Mouse (Mus musculus): Measurements from ENCODE around the gene Epas1. TPM values are rescaled to one million over a fixed set of nuclear protein-coding genes. Genes with fewer than 3 reads are reported as not detected.

The Epas1 gene
- total and polyA plus RNA-seq, 3 experiments = not detected

- DNase-seq (ENCODE audit: low read depth, low spot score) = peak; percentile 35
- no peak overlapping the region; a peak in 1 of 4 replicates for H3K4me3 ChIP-seq (ENCODE audit: control insufficient read depth in 1 of 2, insufficient read depth in 1 of 2, low read depth in 2 of 2, low read length in 2 of 2)
Measured at GRCm38 (mm10) chr17:86731273-86731672, 22.2 kb upstream of the Epas1 start.

GRCm38 (mm10) chr17:86732024-86732423, 21.5 kb upstream of the Epas1 start:
- peak overlapping the region; percentile 59 for H3K9ac ChIP-seq (ENCODE audit: control insufficient read depth, low read depth, low read length, poor library complexity, severe bottlenecking)
- peak; percentile 84 for DNase-seq (ENCODE audit: low read depth, low spot score)
- H3K4me1 ChIP-seq (ENCODE audit: control insufficient read depth in 1 of 2, insufficient read depth in 2 of 2, low read length in 2 of 2) = peaks cover 8 to 11% of the 10 kb centered on the region in 2 experiments
- peak overlapping the region; percentile 35 to 70 for H3K4me3 ChIP-seq (ENCODE audit: control insufficient read depth in 1 of 2, insufficient read depth in 1 of 2, low read depth in 2 of 2, low read length in 2 of 2)
- H3K27ac ChIP-seq (ENCODE audit: control insufficient read depth, low read depth, low read length) = no peak overlapping the region
- TF ChIP-seq GATA1 (IDR thresholded peaks at IDR 0.05; ENCODE audit: low read depth, low read length) = no peak
- TF ChIP-seq ZC3H11A (IDR thresholded peaks at IDR 0.05; ENCODE audit: low read depth, low read length) = no peak
- no peak for TF ChIP-seq TAL1 (IDR thresholded peaks at IDR 0.05; ENCODE audit: low read length)
- TF ChIP-seq MAZ (IDR thresholded peaks at IDR 0.05; ENCODE audit: low read depth, low read length) = peak; percentile 63; the same call in 1 of the 2 replicates
- 0 out of 2 replicates have a peak, but pooled peaks have one; percentile 19 for TF ChIP-seq ETS1 (IDR thresholded peaks at IDR 0.05; ENCODE audit: low read depth, low read length)
- no peak for TF ChIP-seq RCOR1 (IDR thresholded peaks at IDR 0.05; ENCODE audit: low read depth, low read length)
- peak in 1 of 2 experiments; percentile 36; a peak in 1 of 4 replicates for TF ChIP-seq POLR2A (IDR thresholded peaks at IDR 0.05; ENCODE audit: control insufficient read depth in 1 of 2, insufficient read depth in 1 of 2, low read depth in 1 of 2, low read length in 2 of 2, poor library complexity in 1 of 2)
- TF ChIP-seq MEF2A (IDR thresholded peaks at IDR 0.05; ENCODE audit: extremely low read depth, insufficient replicate concordance, low read depth, low read length, poor library complexity, severe bottlenecking) = no peak
- peak; percentile 54; the same call in 1 of the 2 replicates for TF ChIP-seq MXI1 (IDR thresholded peaks at IDR 0.05; ENCODE audit: low read depth, low read length)
- no peak for TF ChIP-seq CHD2 (IDR thresholded peaks at IDR 0.05; ENCODE audit: low read length)
- TF ChIP-seq NELFE (IDR thresholded peaks at IDR 0.05; ENCODE audit: low read depth, low read length) = peak; percentile 48
- no peak for TF ChIP-seq TCF12 (IDR thresholded peaks at IDR 0.05; ENCODE audit: low read depth, low read length)
- TF ChIP-seq ZNF384 (IDR thresholded peaks at IDR 0.05; ENCODE audit: low read depth, low read length) = 0 out of 2 replicates have a peak, but pooled peaks have one; percentile 2
- no peak for TF ChIP-seq BHLHE40 (IDR thresholded peaks at IDR 0.05; ENCODE audit: borderline replicate concordance, low read depth, low read length)
- TF ChIP-seq CHD1 (IDR thresholded peaks at IDR 0.05; ENCODE audit: low read depth, low read length) = no peak
- no peak for TF ChIP-seq JUND (IDR thresholded peaks at IDR 0.05; ENCODE audit: low read depth, low read length)
- TF ChIP-seq USF1 (IDR thresholded peaks at IDR 0.05; ENCODE audit: low read depth, low read length) = no peak
- TF ChIP-seq NRF1 (IDR thresholded peaks at IDR 0.05; ENCODE audit: insufficient read depth, low read depth, low read length, poor library complexity, severe bottlenecking) = no peak
- TF ChIP-seq KAT2A (conservative IDR thresholded peaks at IDR 0.05; ENCODE audit: low read depth, low read length) = no peak
- no peak for TF ChIP-seq TBP (IDR thresholded peaks at IDR 0.05; ENCODE audit: low read depth, low read length)
- no peak for TF ChIP-seq MYB (IDR thresholded peaks at IDR 0.05; ENCODE audit: low read depth, low read length)
- TF ChIP-seq MAX (IDR thresholded peaks at IDR 0.05; ENCODE audit: low read length) = no peak
- TF ChIP-seq MAFK (IDR thresholded peaks at IDR 0.05; ENCODE audit: borderline replicate concordance, low read depth, low read length) = no peak
- no peak for TF ChIP-seq GABPA (IDR thresholded peaks at IDR 0.05; ENCODE audit: low read depth, low read length)
- peak; percentile 84 for TF ChIP-seq ELF1 (IDR thresholded peaks at IDR 0.05; ENCODE audit: low read depth, low read length)
- peak; percentile 63 for TF ChIP-seq HCFC1 (IDR thresholded peaks at IDR 0.05; ENCODE audit: low read depth, low read length)
- no peak for TF ChIP-seq POLR2AphosphoS5 (IDR thresholded peaks at IDR 0.05; ENCODE audit: borderline replicate concordance, low read depth, low read length)
- 0 out of 2 replicates have a peak, but pooled peaks have one; percentile 29 for TF ChIP-seq SIN3A (IDR thresholded peaks at IDR 0.05; ENCODE audit: low read length)
- no peak for TF ChIP-seq SMC3 (IDR thresholded peaks at IDR 0.05; ENCODE audit: low read depth, low read length)
- TF ChIP-seq ZMIZ1 (IDR thresholded peaks at IDR 0.05; ENCODE audit: low read depth, low read length) = 0 out of 2 replicates have a peak, but pooled peaks have one; percentile 39
- peaks cover 1 to 2% of the 10 kb centered on the region in 2 experiments; a peak in 3 of 4 replicates for H3K27me3 ChIP-seq (ENCODE audit: control insufficient read depth in 1 of 2, insufficient read depth in 2 of 2, low read length in 2 of 2)
- no peaks in the 10 kb centered on the region for H3K79me2 ChIP-seq (ENCODE audit: control insufficient read depth, insufficient read depth, low read length, poor library complexity)
- no peaks in the 10 kb centered on the region for H3K9me3 ChIP-seq (replicated peaks; ENCODE audit: insufficient read depth, low read length)
- peaks cover 0 to 6% of the 10 kb centered on the region in 2 experiments; a peak in 2 of 4 replicates for H3K36me3 ChIP-seq (ENCODE audit: control insufficient read depth in 1 of 2, insufficient read depth in 2 of 2, low read length in 2 of 2)

More at GRCm38 (mm10) chr17:86731273-86731672, 22.2 kb upstream of the Epas1 start:
- Histone ChIP-seq H3K9ac (ENCODE audit: control insufficient read depth, low read depth, low read length, poor library complexity, severe bottlenecking) (no peak overlapping the region), H3K36me3 (ENCODE audit: control insufficient read depth in 1 of 2, insufficient read depth in 2 of 2, low read length in 2 of 2) (peaks cover 0 to 6% of the 10 kb centered on the region in 2 experiments; a peak in 2 of 4 replicates), H3K27ac (ENCODE audit: control insufficient read depth, low read depth, low read length) (no peak overlapping the region), H3K79me2 (ENCODE audit: control insufficient read depth, insufficient read depth, low read length, poor library complexity) (no peaks in the 10 kb centered on the region), H3K27me3 (ENCODE audit: control insufficient read depth in 1 of 2, insufficient read depth in 2 of 2, low read length in 2 of 2) (peaks cover 1 to 4% of the 10 kb centered on the region in 2 experiments; a peak in 3 of 4 replicates), H3K9me3 (replicated peaks; ENCODE audit: insufficient read depth, low read length) (no peaks in the 10 kb centered on the region), H3K4me1 (ENCODE audit: control insufficient read depth in 1 of 2, insufficient read depth in 2 of 2, low read length in 2 of 2) (peaks cover 8 to 11% of the 10 kb centered on the region in 2 experiments)
- TF ChIP-seq EP300 (IDR thresholded peaks at IDR 0.05; ENCODE audit: low read depth in 1 of 2, low read length in 2 of 2) (peak in 1 of 2 experiments; percentile 17; a peak in 1 of 4 replicates), TAL1 (IDR thresholded peaks at IDR 0.05; ENCODE audit: low read length) (peak; percentile 75), KAT2A (conservative IDR thresholded peaks at IDR 0.05; ENCODE audit: low read depth, low read length) (no peak), MAZ (IDR thresholded peaks at IDR 0.05; ENCODE audit: low read depth, low read length) (no peak)
